Mouse (Mus musculus) hematopoietic multipotent progenitor cell, adult 10-12 weeks (in vitro differentiated cells): ENCODE data around the gene Slc39a3. TPM values are rescaled to one million over a fixed set of nuclear protein-coding genes. Genes with fewer than 3 reads are reported as not detected.

Experiments used
- polyA plus RNA-seq: library from polyadenylated mRNA; stranded (reverse); fragments of >175 nt; gene quantifications from 2 replicates; pipeline ENCODE4 v1.2.3, GENCODE M21; 2012; ENCODE audit warnings: low replicate concordance

The Slc39a3 gene
- polyA plus RNA-seq: 20.4 and 23.3 TPM in 2 replicates

DNA sequence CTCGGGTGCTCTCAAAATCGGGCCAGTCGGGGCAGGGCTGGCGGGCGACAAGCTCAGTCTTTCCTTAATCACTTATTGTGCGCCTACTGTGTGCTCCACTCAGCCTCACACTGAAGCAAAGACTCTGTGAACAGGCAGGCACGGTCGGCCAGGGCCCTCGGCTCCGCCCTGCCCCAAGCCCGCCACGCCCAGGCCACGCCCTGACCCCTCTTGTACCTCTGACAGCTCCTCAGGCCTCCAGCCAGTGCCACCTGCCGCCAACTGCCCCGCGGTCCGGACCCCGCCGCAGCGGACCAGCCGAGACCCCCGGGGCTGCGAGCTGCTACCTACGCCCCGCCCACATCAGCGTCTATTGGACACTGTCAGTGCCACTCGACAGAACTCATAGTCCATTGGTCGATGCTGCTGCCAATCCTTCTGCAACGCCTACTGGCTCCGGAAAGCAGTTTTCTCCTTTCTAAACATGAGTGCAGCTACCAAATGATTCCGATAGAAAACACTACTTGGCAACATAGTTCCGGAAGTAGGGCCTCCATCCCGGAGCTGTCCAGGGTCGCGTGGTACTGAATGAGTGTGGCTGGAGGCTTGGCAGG is at the start of gene Slc39a3:
TSS of gene Slc39a3 (minus strand) at position 439 of the 593 bp plus-strand sequence.

DNA sequence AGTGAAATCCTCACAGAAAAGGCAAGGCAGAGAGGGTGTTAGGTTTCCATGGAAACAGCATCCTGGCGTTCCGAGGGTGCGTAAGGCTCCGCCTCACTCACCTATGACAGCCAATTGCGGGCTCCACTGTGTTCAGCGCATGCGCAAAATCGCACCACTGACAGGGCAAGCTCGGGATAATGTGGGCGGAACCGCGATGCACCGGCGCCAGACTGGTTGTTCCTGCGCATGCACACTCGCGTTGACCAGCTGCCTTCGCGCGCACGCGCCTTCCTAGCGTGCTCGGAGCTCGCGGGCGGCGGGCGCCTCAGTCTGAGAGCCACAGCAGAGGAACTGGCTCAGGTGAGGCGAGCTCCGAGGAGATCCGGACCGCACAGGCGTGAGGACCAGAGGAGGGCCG is 32.6 kb upstream of the Slc39a3 start, which contains the start of gene Thop1:
TSS of gene Thop1 (plus strand) at position 200 of the 400 bp plus-strand sequence.

DNA sequence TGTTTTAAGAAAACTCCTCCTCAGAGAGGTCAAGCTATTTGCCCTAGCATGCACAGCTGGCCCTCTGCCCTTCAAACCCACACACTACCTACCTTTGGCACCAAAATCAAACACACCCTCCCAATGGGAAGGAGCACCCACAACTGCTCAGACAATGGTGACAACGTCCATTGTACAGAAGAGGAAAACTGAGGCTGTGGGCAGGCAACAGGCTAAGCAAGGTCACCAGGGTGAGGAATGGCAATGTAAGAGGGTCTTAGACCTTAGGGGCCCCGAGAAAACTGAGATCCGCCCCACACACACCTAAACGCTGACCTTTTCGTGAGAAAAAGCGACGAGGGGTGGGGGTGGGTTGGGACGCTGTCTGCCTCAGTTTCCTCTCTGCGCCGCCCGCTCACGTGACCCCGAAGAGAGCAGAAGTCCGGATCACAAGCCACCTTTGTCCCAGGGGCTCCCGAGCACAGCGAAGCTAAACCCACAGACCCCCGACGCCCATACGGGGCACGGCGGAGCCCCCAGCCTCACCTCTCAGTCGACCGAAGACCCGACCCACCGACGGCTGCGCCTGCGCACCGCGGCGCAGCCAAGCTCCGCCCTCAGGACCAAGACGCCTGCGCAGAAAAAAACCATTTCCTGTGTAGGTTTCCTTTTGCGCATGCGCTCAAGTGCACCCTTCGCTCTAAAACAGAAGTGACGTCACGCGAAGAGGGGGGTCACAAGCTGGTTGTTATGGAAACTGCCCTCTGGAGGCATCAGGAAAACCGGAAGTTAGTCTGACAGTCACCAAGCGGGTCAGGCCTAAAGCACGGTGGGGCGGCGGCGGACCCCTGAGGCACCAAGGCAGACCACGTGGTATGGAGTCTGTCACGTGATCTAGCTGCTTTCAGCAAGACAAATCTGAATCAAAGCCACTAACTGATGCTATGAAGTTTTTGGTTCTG is 22.6 kb upstream of the Slc39a3 start, which contains the start of gene Sgta:
TSS of gene Sgta (minus strand) at position 579 of the 941 bp plus-strand sequence.

DNA sequence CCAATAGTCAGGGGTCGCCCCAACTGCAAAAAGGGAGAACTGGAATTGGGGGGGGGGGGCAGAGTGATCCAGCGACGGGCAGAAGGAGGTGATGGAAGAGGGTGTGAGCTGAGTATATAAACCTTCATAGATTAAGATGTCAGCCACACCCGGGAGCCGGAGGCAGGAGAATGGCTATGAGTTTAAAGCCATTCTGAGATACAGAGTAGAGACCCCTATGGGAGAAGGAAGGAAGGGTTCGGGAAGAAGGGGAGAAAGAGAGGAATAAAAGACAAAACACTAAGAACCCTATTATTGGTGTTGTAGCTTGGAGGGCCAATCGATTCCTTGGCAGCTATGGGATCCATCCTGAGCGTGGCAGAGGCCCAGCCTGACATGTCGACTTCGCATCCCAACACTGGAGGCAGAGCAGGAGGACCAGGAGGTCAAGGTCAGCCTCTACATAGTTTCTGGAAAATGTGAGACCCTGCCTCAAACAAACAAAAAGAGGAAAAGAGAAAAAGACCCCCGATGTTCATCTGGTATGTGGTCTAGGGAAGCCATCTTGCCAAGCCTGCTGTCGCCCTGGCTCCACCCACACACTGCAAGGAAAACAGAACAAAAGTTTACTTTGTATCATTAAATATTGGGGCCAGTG is 11.5 kb downstream of the Slc39a3 start, which contains the start of gene Diras1:
TSS of gene Diras1 (minus strand) at position 24 of the 637 bp plus-strand sequence.

DNA sequence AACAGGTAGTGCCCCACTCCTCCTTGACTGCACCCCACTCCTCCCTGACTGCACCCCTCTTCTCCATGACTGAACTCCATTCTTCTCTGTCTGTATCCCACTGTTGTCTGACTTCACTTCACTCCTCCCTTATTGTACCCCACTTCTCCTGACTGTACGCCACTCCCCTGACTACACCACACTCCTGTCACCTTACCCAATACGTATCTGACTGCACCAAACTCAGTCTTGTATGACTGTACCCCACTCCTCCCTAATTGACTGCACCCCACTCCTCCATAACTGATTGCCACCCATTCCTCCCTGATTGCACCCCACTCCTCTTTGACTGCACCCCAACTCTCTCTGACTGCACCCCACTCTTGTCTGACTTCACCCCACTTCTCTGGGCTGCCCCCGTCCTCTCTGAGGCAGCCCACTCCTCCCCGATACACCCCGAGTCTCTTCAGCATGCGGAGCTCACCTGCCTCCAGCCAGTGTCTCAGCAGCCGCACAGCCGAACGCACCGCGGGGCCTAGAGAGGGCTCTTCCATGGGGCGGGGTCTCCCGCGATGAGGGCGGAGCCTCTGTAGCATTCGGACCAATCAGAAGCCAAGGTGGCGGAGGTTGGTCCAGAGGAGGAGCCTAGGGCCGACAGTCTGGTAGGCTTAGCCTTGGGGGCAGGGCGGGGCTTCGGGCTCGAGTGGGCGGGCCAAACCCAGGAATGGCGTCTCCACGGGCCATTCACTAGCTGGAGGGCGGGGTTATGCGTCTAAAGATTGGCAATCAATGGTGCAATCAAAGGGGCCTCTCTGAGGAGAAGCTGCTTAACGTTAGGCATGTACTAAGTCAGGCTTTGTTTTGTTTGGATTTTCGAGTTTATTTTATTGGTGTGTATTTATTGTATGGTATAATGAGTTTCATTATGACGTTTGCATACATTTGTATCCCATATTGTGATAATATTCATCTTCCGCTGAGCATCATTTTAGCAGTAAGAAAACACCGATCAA is 22.5 kb downstream of the Slc39a3 start, which contains the start of gene Gng7:
TSS of gene Gng7 (minus strand) at position 553 of the 992 bp plus-strand sequence.

Other genes with a start within 250 kb of the Slc39a3 start
- gene Sf3a2, start 239.2 kb downstream of the Slc39a3 start, polyA plus RNA-seq: 321 and 932 TPM in 2 replicates
- gene Plekhj1, start 238.8 kb downstream of the Slc39a3 start, polyA plus RNA-seq: 209 and 238 TPM in 2 replicates
- gene Amh, start 232.2 kb downstream of the Slc39a3 start, polyA plus RNA-seq: 1.1 and 3.0 TPM in 2 replicates
- not detected in 2 replicates for gene Jsrp1, start 223.9 kb downstream of the Slc39a3 start, polyA plus RNA-seq
- gene Oaz1, start 210.8 kb downstream of the Slc39a3 start, polyA plus RNA-seq: 1,467 and 1,742 TPM in 2 replicates
- gene Lingo3, start 193.4 kb downstream of the Slc39a3 start, polyA plus RNA-seq: 0.04 TPM in 1 of 2 replicates, not detected in the other
- gene Lsm7, start 182.2 kb downstream of the Slc39a3 start, polyA plus RNA-seq: 51.6 and 117 TPM in 2 replicates
- 75.7 and 79.0 TPM in 2 replicates for gene Sppl2b, start 182.2 kb downstream of the Slc39a3 start, polyA plus RNA-seq
- not detected in 2 replicates for gene Tmprss9, start 165.6 kb downstream of the Slc39a3 start, polyA plus RNA-seq
- gene Timm13, start 136.5 kb downstream of the Slc39a3 start, polyA plus RNA-seq: 115 and 162 TPM in 2 replicates
- 14.5 and 18.6 TPM in 2 replicates for gene Lmnb2, start 119.2 kb downstream of the Slc39a3 start, polyA plus RNA-seq
- 32.8 and 53.4 TPM in 2 replicates for gene Gadd45b, start 107.4 kb downstream of the Slc39a3 start, polyA plus RNA-seq
- 0.51 and 0.75 TPM in 2 replicates for gene Gng7, start 22.5 kb downstream of the Slc39a3 start, polyA plus RNA-seq
- gene Diras1, start 11.8 kb downstream of the Slc39a3 start, polyA plus RNA-seq: not detected in 2 replicates
- 104 and 170 TPM in 2 replicates for gene Sgta, start 22.8 kb upstream of the Slc39a3 start, polyA plus RNA-seq
- gene Thop1, start 32.6 kb upstream of the Slc39a3 start, polyA plus RNA-seq: 20.3 and 22.9 TPM in 2 replicates
- gene Creb3l3, start 61.4 kb upstream of the Slc39a3 start, polyA plus RNA-seq: 0.24 and 0.30 TPM in 2 replicates
- gene Map2k2, start 68.5 kb upstream of the Slc39a3 start, polyA plus RNA-seq: 241 and 608 TPM in 2 replicates
- 198 and 333 TPM in 2 replicates for gene Zbtb7a, start 97.8 kb upstream of the Slc39a3 start, polyA plus RNA-seq
- gene Pias4, start 130.5 kb upstream of the Slc39a3 start, polyA plus RNA-seq: 72.6 and 164 TPM in 2 replicates
- gene Eef2, start 139.2 kb upstream of the Slc39a3 start, polyA plus RNA-seq: 495 and 2,413 TPM in 2 replicates
- gene Dapk3, start 145.6 kb upstream of the Slc39a3 start, polyA plus RNA-seq: 53.4 and 152 TPM in 2 replicates
- 0.09 TPM in 1 of 2 replicates, not detected in the other for gene 4930442H23Rik, start 146.4 kb upstream of the Slc39a3 start, polyA plus RNA-seq
- not detected in 2 replicates for gene Nmrk2, start 164.6 kb upstream of the Slc39a3 start, polyA plus RNA-seq
- 0.53 and 0.94 TPM in 2 replicates for gene Atcay, start 193.4 kb upstream of the Slc39a3 start, polyA plus RNA-seq
- gene Zfr2, start 195.7 kb upstream of the Slc39a3 start, polyA plus RNA-seq: 4.0 and 8.6 TPM in 2 replicates
- gene Matk, start 215.5 kb upstream of the Slc39a3 start, polyA plus RNA-seq: 31.4 and 107 TPM in 2 replicates
- 314 and 329 TPM in 2 replicates for gene Mrpl54, start 229.5 kb upstream of the Slc39a3 start, polyA plus RNA-seq
- 70.4 and 133 TPM in 2 replicates for gene Apba3, start 229.5 kb upstream of the Slc39a3 start, polyA plus RNA-seq